Mouse (Mus musculus): ENCODE data around the gene Dcaf17. TPM values are rescaled to one million over a fixed set of nuclear protein-coding genes. Genes with fewer than 3 reads are reported as not detected.
A peak's percentile ranks its signal among the peaks of the same experiment; 100 is the strongest.

Gene Dcaf17
- total RNA-seq (2021) = 1 to 10 TPM; 4.2 to 5.1 TPM
- long read RNA-seq, experiment 1, partial matches to known transcripts = 0 of 5 reads
- long read RNA-seq, experiment 1, other reads (novel, unspliced or antisense) = 5 of 5 reads
- long read RNA-seq, experiment 2, partial matches to known transcripts = 0 of 2 reads
- long read RNA-seq, experiment 2, other reads (novel, unspliced or antisense) = 2 of 2 reads

GRCm38 (mm10) chr2:71055300-71056114 is at the start of gene Dcaf17, which contains the start of gene Mettl8:
Dcaf17 (plus strand) TSS chr2:71055328.
Mettl8 (minus strand) TSS chr2:71055583.
- peak; percentile 92 for DNase-seq (ENCODE audit: low spot score)

- no peak for DNase-seq (ENCODE audit: low spot score)
Measured at GRCm38 (mm10) chr2:71011816-71012215, 43.3 kb upstream of the Dcaf17 start.

- no peak for DNase-seq (ENCODE audit: low spot score)
Measured at GRCm38 (mm10) chr2:71013521-71013920, 41.6 kb upstream of the Dcaf17 start.

DNA sequence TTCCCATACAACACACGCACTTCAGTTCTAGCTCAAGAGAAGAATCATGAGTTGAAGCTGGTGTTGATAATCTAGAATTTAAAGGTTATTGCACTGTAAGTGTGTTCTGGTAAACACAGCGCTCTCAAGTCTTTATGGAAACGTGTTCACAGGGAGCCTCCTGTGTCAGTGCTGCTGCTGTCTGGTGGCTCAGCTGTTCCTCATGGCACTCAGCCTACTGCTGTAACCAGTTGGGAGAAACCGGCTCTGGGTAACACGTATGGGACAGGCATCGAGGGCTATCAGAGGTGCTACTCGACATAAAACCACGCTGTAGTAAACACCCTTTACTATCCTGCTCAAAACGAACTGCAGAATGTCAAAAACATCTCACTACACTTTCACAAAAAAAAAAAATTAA is 35.9 kb upstream of the Dcaf17 start:
- peak; percentile 34 for DNase-seq (ENCODE audit: low spot score)

DNA sequence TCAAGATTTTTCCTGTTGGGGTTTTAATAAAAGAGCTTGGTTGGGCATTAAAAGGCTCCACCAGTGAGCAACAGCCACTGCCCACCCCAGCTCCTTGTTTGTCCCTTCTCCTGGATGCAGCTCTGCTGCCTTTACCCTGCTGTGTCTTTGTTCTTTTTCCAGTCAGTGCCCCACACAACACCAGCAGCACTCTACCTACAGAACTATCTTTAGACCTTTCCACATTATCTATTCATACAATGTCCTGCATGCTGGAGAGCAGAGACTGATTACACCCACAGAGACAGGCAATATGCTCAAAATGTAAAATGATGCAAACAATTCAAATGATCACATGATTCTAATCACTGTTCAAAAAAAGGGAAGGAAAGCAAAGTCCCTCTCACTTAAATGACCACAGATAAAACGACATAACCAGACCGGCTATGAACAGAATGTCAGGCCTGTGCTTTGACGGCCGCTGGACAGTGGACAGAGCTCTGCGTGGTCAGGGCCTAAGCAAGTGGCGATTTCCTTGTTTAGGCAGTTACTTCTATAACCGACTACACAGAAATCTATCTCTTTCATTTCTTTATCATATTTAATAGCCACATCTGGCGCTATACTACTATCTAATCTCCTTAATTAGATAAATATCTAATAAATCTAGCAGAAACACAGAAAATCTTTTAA is 35.3 kb upstream of the Dcaf17 start:
- DNase-seq (ENCODE audit: low spot score) = no peak

DNA sequence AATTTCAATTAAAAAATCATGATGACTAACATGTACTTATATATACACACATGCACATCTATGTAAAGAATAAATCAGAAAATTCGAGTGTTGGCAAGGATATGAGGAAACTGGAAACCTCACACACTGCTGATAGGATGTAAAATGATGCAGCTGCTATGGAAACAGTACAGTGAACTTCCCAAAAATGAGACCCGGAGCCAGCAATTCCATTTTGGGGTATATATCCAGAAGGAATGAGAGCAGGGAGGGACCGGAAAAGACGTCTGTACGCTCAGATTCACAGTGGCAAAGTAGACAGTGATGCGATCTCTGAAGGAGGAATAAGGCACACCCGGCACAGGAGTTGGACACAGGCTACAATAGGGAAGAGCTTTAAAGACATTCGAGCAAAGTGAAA is 34.5 kb upstream of the Dcaf17 start:
- no peak for DNase-seq (ENCODE audit: low spot score)

DNA sequence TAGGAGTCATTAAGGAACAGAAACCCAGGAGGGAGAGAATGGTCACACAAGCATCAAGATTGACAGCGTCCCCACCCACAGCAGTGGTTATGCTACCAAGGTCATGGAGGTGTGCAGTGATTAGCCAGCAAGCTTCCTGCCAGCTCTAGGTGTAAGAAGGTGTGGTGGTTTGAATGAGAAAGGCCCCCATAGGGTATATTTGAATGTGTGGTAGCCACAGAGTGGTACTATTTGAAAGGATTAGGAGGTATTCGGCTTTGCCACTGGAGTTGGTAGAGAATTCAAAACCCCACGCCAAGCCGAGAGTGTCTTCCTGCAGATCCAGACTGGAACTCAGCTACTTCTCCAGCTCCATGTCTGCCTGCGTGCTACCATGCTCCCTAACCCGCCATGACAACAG is 32.1 kb upstream of the Dcaf17 start:
- DNase-seq (ENCODE audit: low spot score) = no peak

DNA sequence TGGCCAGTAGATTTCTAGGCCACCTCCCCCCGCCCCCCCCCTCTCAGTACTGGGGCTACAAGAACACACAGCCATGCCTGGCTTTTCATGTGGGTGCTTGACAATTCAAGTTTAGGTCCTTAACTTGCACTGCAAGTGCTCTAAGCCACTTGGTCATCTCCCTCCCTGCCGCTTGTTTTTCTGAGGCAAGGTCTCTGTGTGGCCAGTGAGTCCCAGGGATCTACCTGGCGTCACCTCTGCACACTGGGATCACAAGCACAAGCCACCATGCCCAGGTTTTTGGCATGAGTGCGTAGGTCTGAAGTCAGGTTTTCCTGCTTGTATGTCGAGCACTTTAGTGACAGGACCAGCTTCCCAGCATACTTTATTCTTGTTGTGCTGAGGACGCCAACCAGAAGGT is 31.1 kb upstream of the Dcaf17 start:
- no peak for DNase-seq (ENCODE audit: low spot score)

GRCm38 (mm10) chr2:71025576-71026315 is 29.4 kb upstream of the Dcaf17 start:
- no peak for DNase-seq (ENCODE audit: low spot score)

GRCm38 (mm10) chr2:71026787-71027186 is 28.3 kb upstream of the Dcaf17 start:
- DNase-seq (ENCODE audit: low spot score) = no peak

- no peak for DNase-seq (ENCODE audit: low spot score)
Measured at GRCm38 (mm10) chr2:71027631-71028030, 27.5 kb upstream of the Dcaf17 start.

GRCm38 (mm10) chr2:71030663-71031062 is 24.5 kb upstream of the Dcaf17 start:
- no peak for DNase-seq (ENCODE audit: low spot score)

DNA sequence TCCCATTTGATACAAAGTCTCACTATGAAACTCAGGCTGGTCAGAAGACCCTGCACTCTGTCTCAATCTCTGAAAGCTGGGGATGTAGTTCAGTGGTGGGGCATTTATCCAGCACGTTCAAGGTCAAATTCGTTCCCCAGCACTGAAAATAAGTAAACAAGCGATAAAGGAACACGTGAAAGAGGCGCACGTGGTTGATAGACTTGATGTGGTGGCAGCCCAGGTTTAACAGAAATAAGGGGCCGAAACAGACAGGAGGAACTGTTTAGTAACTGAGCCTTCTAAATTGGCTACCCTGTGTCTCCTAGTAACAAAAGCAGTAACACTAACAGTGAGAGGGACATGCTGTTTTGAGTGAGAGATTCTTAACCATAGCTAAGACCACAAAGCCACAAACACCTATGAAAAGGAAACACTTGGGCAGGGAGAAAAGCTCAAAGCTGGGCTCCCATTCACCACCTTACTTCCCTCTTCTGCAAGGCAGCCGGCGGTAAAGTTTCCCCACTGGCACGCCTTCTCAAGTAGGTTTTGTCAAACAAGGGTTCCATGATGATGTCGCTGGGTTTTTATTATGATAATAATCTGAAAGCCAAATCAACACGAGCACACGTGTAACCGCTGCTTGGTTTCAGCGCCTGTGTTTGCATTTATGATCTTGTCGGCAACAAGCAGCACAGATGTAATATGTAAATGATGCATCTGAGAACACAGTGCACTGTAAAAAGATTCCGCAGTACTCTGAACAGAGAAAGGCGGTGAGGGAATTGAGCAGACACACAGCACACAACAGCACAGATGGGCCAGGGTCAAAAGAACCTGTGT is 22.9 kb upstream of the Dcaf17 start:
- DNase-seq (ENCODE audit: low spot score) = no peak

DNA sequence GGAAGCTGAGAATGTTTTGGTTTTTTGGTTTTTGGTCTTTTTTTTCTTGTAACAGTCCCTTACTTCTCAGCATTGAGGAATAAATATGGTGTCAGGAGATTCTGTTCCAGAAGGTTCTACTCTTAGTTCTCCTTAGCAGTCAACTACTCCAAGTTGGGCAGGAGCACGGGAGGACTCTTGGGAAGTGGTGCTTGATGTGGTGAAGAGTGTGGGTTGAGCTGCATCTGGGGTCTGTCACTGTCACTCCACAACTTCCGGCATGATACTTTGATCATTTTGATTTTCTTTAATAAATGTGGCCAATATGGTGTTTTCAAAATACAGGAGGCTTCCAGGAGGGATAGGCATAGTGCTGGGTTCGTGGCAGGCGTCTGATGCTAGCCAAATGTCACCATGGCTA is 22.1 kb upstream of the Dcaf17 start:
- DNase-seq (ENCODE audit: low spot score) = no peak

GRCm38 (mm10) chr2:71033987-71034386 is 21.1 kb upstream of the Dcaf17 start:
- DNase-seq (ENCODE audit: low spot score) = no peak

- DNase-seq (ENCODE audit: low spot score) = no peak
Measured at GRCm38 (mm10) chr2:71037447-71037846, 17.7 kb upstream of the Dcaf17 start.

- peak; percentile 75 for DNase-seq (ENCODE audit: low spot score)
Measured at GRCm38 (mm10) chr2:71039522-71040121, 15.5 kb upstream of the Dcaf17 start.

DNA sequence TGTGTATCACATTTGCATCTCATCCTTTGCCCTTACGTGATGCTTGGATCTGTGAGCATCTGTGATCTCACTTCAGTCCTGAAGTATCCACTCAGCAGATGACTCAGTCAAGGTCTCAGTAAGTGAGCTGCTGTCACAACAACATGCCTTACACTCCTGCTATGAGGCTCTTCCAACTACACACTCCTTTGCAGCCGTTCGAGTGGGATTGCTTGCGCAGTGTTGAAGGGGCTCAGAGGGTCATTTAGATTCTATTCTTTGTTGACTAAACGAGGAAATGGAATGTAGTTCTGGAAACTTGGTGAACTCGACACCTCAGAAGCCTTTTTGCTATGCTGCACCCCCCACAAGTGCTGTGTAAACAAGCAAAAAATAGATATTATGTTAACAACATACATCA is 9.0 kb upstream of the Dcaf17 start:
- DNase-seq (ENCODE audit: low spot score) = no peak

DNA sequence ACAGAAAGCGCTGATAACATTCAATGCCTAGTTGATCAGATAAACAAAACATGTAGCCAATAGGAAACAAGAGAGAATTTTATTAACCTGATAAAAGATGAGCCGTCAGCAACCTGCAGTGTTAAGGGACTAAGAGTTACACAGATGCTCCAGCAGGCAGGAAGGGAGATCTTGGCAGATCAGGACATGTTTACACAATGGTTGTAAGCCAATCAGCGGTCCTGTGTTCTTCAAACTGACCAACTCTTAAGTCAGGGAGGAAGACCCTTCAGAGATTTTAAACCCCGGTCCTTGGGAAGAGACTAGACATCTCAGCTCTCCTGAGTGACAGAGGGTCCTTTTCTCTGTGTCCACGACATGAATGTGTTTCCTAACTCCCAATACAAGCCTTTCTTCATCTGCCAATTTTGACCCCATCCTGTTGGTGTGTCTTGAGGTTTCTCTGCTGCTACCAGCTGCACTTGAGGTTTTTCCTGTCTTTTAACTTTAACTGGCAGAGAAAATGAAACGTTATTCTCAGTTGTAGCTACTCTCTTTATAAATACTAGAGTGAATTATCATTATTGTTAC is 8.3 kb upstream of the Dcaf17 start:
- no peak for DNase-seq (ENCODE audit: low spot score)

DNA sequence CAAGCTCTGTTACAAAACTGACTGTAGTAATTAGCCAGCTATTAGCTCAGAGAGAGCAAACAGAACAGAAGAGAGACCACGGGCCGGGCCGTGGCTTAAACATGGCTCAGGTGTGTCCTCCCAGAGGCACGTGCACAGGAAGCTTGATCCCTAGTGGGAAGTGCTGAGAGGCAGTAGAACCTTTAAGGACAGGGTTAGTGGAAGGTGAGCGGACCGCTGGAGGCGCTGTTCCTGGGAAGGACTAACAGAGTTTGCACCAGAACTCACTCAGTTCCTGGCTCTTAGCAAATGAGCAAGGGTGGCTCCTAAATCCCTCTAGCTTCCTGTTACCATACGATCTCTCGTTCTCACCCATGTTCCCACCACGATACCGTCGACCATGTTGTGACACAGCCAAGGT is 6.2 kb upstream of the Dcaf17 start:
- DNase-seq (ENCODE audit: low spot score) = no peak
